Mouse (Mus musculus) C2C12 (cell line): Measurements from ENCODE around the gene Pigq.

Experiments used
- CTCF ChIP-seq: IDR thresholded peaks from one replicate; pipeline ENCODE4 v1.5.1; 2011; ENCODE audit not compliant: control insufficient read depth, insufficient read depth, insufficient read length
- MAX ChIP-seq: IDR thresholded peaks from one replicate; pipeline ENCODE4 v1.6.1; 2011; ENCODE audit warnings: mild to moderate bottlenecking, control low read depth
- MYOG ChIP-seq: IDR thresholded peaks from one replicate; pipeline ENCODE4 v1.6.1; 2011; ENCODE audit not compliant: control insufficient read depth, insufficient read length; ENCODE audit errors: extremely low read depth
- USF1 ChIP-seq: IDR thresholded peaks from one replicate; pipeline ENCODE4 v1.6.1; 2011; ENCODE audit warnings: low read depth, mild to moderate bottlenecking, control low read depth, moderate library complexity

DNA sequence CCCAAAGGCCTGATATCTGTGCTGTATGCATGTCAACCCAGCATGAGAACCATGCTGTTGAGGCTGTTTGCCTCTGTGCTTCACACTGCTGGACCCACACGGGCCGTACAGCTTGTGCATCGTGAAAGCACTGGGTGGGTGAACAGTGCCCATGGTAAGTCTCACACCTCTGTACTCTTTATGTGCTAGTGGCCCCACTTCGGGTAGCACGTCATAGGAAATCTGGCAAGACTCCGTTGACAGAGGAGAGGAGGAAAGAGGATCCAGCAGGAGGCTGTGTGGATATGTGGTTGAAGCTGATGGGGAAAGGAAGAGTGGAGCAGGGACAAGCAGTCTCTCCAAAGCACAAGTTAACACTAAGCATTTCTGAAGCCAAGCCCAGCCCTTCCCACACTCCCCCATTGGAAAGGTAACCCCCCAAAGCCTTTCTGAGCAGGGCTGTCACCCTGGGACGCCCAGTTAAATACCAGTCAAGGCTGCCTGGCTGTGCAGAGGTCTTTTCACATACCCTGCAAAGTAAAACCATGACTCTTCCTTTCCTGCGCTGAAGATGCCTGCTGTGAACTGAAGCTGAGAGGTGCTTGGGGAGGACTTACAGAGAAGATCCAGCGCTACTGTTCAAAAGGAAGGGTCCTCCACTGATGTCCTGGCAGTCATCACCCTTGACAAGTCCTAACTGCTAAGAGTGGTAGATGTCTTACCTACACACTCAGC is 26.5 kb downstream of the Pigq start:
- TF ChIP-seq CTCF (no peak), MYOG (no peak), USF1 (no peak), MAX (no peak)
